Mouse (Mus musculus) kidney, adult 18-20 months (tissue): ENCODE results near the gene Prkar1a.

Source experiments
- DNase-seq: peaks from one replicate; pipeline ENCODE4 v3.0.0; 2021

Prkar1a gene

GRCm38 (mm10) chr11:109709501-109709900 lies 60.3 kb downstream of the Prkar1a start:
- DNase-seq = no peak

- no peak for DNase-seq
Observed at GRCm38 (mm10) chr11:109714341-109715247, 65.4 kb downstream of the Prkar1a start.

- DNase-seq = no peak
Observed at GRCm38 (mm10) chr11:109715311-109715781, 66.1 kb downstream of the Prkar1a start.

- no peak for DNase-seq
Observed at GRCm38 (mm10) chr11:109716981-109717380, 67.8 kb downstream of the Prkar1a start.

GRCm38 (mm10) chr11:109717448-109717847 lies 68.2 kb downstream of the Prkar1a start:
- no peak for DNase-seq

GRCm38 (mm10) chr11:109717966-109718895 lies 69.0 kb downstream of the Prkar1a start:
- no peak for DNase-seq
